Mouse (Mus musculus): ENCODE results near the gene Ltbr. TPM values are rescaled to one million over a fixed set of nuclear protein-coding genes. Genes with fewer than 3 reads are reported as not detected.

Ltbr gene
- polyA plus RNA-seq, 1 experiment from 2014 or later: 10.4 TPM

- Histone ChIP-seq H3K9me3 (ENCODE audit: control insufficient read depth, low read length) (no peaks in the 10 kb centered on the region), H3K27ac (ENCODE audit: low read length) (no peak within 1 kb of the TSS), H3K4me1 (replicated peaks; ENCODE audit: control insufficient read depth, insufficient read depth, low read length) (peaks cover 15% of the 10 kb centered on the region), H3K36me3 (ENCODE audit: control insufficient read depth, insufficient read depth) (no peaks in the 10 kb centered on the region), H3K4me3 (replicated peaks; ENCODE audit: low read length) (peak within 1 kb of the TSS; percentile 52), H3K9ac (replicated peaks; ENCODE audit: low read depth, low read length) (peak within 1 kb of the TSS; percentile 59), H3K27me3 (replicated peaks; ENCODE audit: control insufficient read depth, insufficient read depth, low read length) (no peaks in the 10 kb centered on the region), H3K4me2 (ENCODE audit: low read length) (peak within 1 kb of the TSS; percentile 82)
- WGBS: 7% methylated on average over 22 of the region's 22 CpGs
- peak; percentile 32 for ATAC-seq
Observed at GRCm38 (mm10) chr6:125348721-125349574, 35.3 kb upstream of the Ltbr start, which contains the start of gene Tnfrsf1a. Gene Tnfrsf1a (plus strand): TSS chr6:125349362.

GRCm38 (mm10) chr6:125346029-125346428 is 32.3 kb upstream of the Ltbr start:
- Histone ChIP-seq H3K9ac (replicated peaks; ENCODE audit: low read depth, low read length) (no peak overlapping the region), H3K9me3 (ENCODE audit: control insufficient read depth, low read length) (no peaks in the 10 kb centered on the region), H3K4me1 (replicated peaks; ENCODE audit: control insufficient read depth, insufficient read depth, low read length) (peaks cover 15% of the 10 kb centered on the region), H3K4me3 (replicated peaks; ENCODE audit: low read length) (no peak overlapping the region), H3K27ac (ENCODE audit: low read length) (no peak overlapping the region), H3K27me3 (replicated peaks; ENCODE audit: control insufficient read depth, insufficient read depth, low read length) (no peaks in the 10 kb centered on the region), H3K36me3 (ENCODE audit: control insufficient read depth, insufficient read depth) (no peaks in the 10 kb centered on the region), H3K4me2 (ENCODE audit: low read length) (no peak overlapping the region)
- 48% methylated on average over 2 of the region's 2 CpGs for WGBS
- ATAC-seq: no peak

GRCm38 (mm10) chr6:125345625-125346024 is 31.9 kb upstream of the Ltbr start:
- no peak for ATAC-seq
- Histone ChIP-seq H3K4me1 (replicated peaks; ENCODE audit: control insufficient read depth, insufficient read depth, low read length) (peaks cover 15% of the 10 kb centered on the region), H3K36me3 (ENCODE audit: control insufficient read depth, insufficient read depth) (no peaks in the 10 kb centered on the region), H3K27ac (ENCODE audit: low read length) (no peak overlapping the region), H3K27me3 (replicated peaks; ENCODE audit: control insufficient read depth, insufficient read depth, low read length) (no peaks in the 10 kb centered on the region), H3K9me3 (ENCODE audit: control insufficient read depth, low read length) (no peaks in the 10 kb centered on the region), H3K4me2 (ENCODE audit: low read length) (no peak overlapping the region), H3K4me3 (replicated peaks; ENCODE audit: low read length) (no peak overlapping the region), H3K9ac (replicated peaks; ENCODE audit: low read depth, low read length) (no peak overlapping the region)
- WGBS: 56% methylated on average over 1 of the region's 1 CpGs

GRCm38 (mm10) chr6:125344866-125345265 is 31.2 kb upstream of the Ltbr start:
- H3K27ac ChIP-seq (ENCODE audit: low read length): no peak overlapping the region
- H3K4me2 ChIP-seq (ENCODE audit: low read length): no peak overlapping the region
- H3K9ac ChIP-seq (replicated peaks; ENCODE audit: low read depth, low read length): no peak overlapping the region
- no peaks in the 10 kb centered on the region for H3K36me3 ChIP-seq (ENCODE audit: control insufficient read depth, insufficient read depth)
- no peaks in the 10 kb centered on the region for H3K27me3 ChIP-seq (replicated peaks; ENCODE audit: control insufficient read depth, insufficient read depth, low read length)
- ATAC-seq: no peak
- no peak overlapping the region for H3K4me3 ChIP-seq (replicated peaks; ENCODE audit: low read length)
- H3K4me1 ChIP-seq (replicated peaks; ENCODE audit: control insufficient read depth, insufficient read depth, low read length): peaks cover 10% of the 10 kb centered on the region
- no peaks in the 10 kb centered on the region for H3K9me3 ChIP-seq (ENCODE audit: control insufficient read depth, low read length)
- 62% methylated on average over 4 of the region's 4 CpGs for WGBS

GRCm38 (mm10) chr6:125344084-125344483 is 30.4 kb upstream of the Ltbr start:
- Histone ChIP-seq H3K27me3 (replicated peaks; ENCODE audit: control insufficient read depth, insufficient read depth, low read length) (no peaks in the 10 kb centered on the region), H3K4me1 (replicated peaks; ENCODE audit: control insufficient read depth, insufficient read depth, low read length) (peaks cover 3% of the 10 kb centered on the region), H3K9ac (replicated peaks; ENCODE audit: low read depth, low read length) (no peak overlapping the region), H3K4me2 (ENCODE audit: low read length) (no peak overlapping the region), H3K36me3 (ENCODE audit: control insufficient read depth, insufficient read depth) (no peaks in the 10 kb centered on the region), H3K27ac (ENCODE audit: low read length) (no peak overlapping the region), H3K4me3 (replicated peaks; ENCODE audit: low read length) (no peak overlapping the region), H3K9me3 (ENCODE audit: control insufficient read depth, low read length) (no peaks in the 10 kb centered on the region)
- 28% methylated on average over 8 of the region's 8 CpGs for WGBS
- no peak for ATAC-seq

- WGBS: 43% methylated on average over 3 of the region's 3 CpGs
- Histone ChIP-seq H3K4me1 (replicated peaks; ENCODE audit: control insufficient read depth, insufficient read depth, low read length) (no peaks in the 10 kb centered on the region), H3K27ac (ENCODE audit: low read length) (no peak overlapping the region), H3K4me2 (ENCODE audit: low read length) (no peak overlapping the region), H3K4me3 (replicated peaks; ENCODE audit: low read length) (no peak overlapping the region), H3K36me3 (ENCODE audit: control insufficient read depth, insufficient read depth) (no peaks in the 10 kb centered on the region), H3K9me3 (ENCODE audit: control insufficient read depth, low read length) (no peaks in the 10 kb centered on the region), H3K27me3 (replicated peaks; ENCODE audit: control insufficient read depth, insufficient read depth, low read length) (no peaks in the 10 kb centered on the region), H3K9ac (replicated peaks; ENCODE audit: low read depth, low read length) (no peak overlapping the region)
- no peak for ATAC-seq
Observed at GRCm38 (mm10) chr6:125342198-125342597, 28.5 kb upstream of the Ltbr start.

GRCm38 (mm10) chr6:125340244-125340643 is 26.6 kb upstream of the Ltbr start:
- ATAC-seq: no peak
- WGBS: 71% methylated on average over 5 of the region's 5 CpGs

GRCm38 (mm10) chr6:125338791-125339660 is 25.3 kb upstream of the Ltbr start:
- 73% methylated on average over 9 of the region's 9 CpGs for whole genome bisulfite sequencing
- Histone ChIP-seq H3K36me3 (ENCODE audit: control insufficient read depth, insufficient read depth) (no peaks in the 10 kb centered on the region), H3K4me1 (replicated peaks; ENCODE audit: control insufficient read depth, insufficient read depth, low read length) (no peaks in the 10 kb centered on the region), H3K4me2 (ENCODE audit: low read length) (no peak overlapping the region), H3K27me3 (replicated peaks; ENCODE audit: control insufficient read depth, insufficient read depth, low read length) (no peaks in the 10 kb centered on the region), H3K9ac (replicated peaks; ENCODE audit: low read depth, low read length) (no peak overlapping the region), H3K27ac (ENCODE audit: low read length) (no peak overlapping the region), H3K4me3 (replicated peaks; ENCODE audit: low read length) (no peak overlapping the region), H3K9me3 (ENCODE audit: control insufficient read depth, low read length) (no peaks in the 10 kb centered on the region)
- no peak for ATAC-seq

More at GRCm38 (mm10) chr6:125340244-125340643, 26.6 kb upstream of the Ltbr start:
- Histone ChIP-seq H3K9me3 (ENCODE audit: control insufficient read depth, low read length) (no peaks in the 10 kb centered on the region), H3K9ac (replicated peaks; ENCODE audit: low read depth, low read length) (no peak overlapping the region), H3K36me3 (ENCODE audit: control insufficient read depth, insufficient read depth) (no peaks in the 10 kb centered on the region), H3K27me3 (replicated peaks; ENCODE audit: control insufficient read depth, insufficient read depth, low read length) (no peaks in the 10 kb centered on the region), H3K4me3 (replicated peaks; ENCODE audit: low read length) (no peak overlapping the region), H3K4me2 (ENCODE audit: low read length) (no peak overlapping the region), H3K4me1 (replicated peaks; ENCODE audit: control insufficient read depth, insufficient read depth, low read length) (no peaks in the 10 kb centered on the region), H3K27ac (ENCODE audit: low read length) (no peak overlapping the region)

GRCm38 (mm10) chr6:125334356-125334755 is 20.7 kb upstream of the Ltbr start:
- no peak for ATAC-seq
- H3K4me1 ChIP-seq (replicated peaks; ENCODE audit: control insufficient read depth, insufficient read depth, low read length): peaks cover 7% of the 10 kb centered on the region; the same call in 1 of the 2 replicates
- WGBS: 44% methylated on average over 2 of the region's 2 CpGs

More at GRCm38 (mm10) chr6:125334356-125334755, 20.7 kb upstream of the Ltbr start:
- H3K9ac ChIP-seq (replicated peaks; ENCODE audit: low read depth, low read length): no peak overlapping the region
- H3K9me3 ChIP-seq (ENCODE audit: control insufficient read depth, low read length): no peaks in the 10 kb centered on the region
- H3K36me3 ChIP-seq (ENCODE audit: control insufficient read depth, insufficient read depth): no peaks in the 10 kb centered on the region
- H3K27ac ChIP-seq (ENCODE audit: low read length): no peak overlapping the region
- H3K27me3 ChIP-seq (replicated peaks; ENCODE audit: control insufficient read depth, insufficient read depth, low read length): no peaks in the 10 kb centered on the region
- no peak overlapping the region for H3K4me3 ChIP-seq (replicated peaks; ENCODE audit: low read length)
- H3K4me2 ChIP-seq (ENCODE audit: low read length): no peak overlapping the region
